Mouse (Mus musculus): ENCODE measurements around the gene Morc3. TPM values are rescaled to one million over a fixed set of nuclear protein-coding genes. Genes with fewer than 3 reads are reported as not detected.
"Not testable (repeated sequence)": the region's sequence is repeated elsewhere in the genome, so short reads cannot be mapped to it uniquely, and the experiment has no call there.

Morc3 gene
- polyA plus RNA-seq, 1 experiment from 2014 or later = 44.9 TPM

GRCm38 (mm10) chr16:93824799-93825198 lies 7.1 kb upstream of the Morc3 start:
- Histone ChIP-seq H3K4me2 (replicated peaks; ENCODE audit: low read depth, low read length) (no peak overlapping the region), H3K36me3 (ENCODE audit: control insufficient read depth, insufficient read depth, low read length) (no peaks in the 10 kb centered on the region), H3K9ac (replicated peaks; ENCODE audit: low read depth, low read length) (no peak overlapping the region), H3K4me1 (ENCODE audit: control insufficient read depth, insufficient read depth, low read length) (no peaks in the 10 kb centered on the region), H3K27ac (ENCODE audit: low read length) (no peak overlapping the region), H3K27me3 (ENCODE audit: control insufficient read depth, insufficient read depth, low read length) (no peaks in the 10 kb centered on the region), H3K4me3 (ENCODE audit: low read depth, low read length) (no peak overlapping the region), H3K9me3 (ENCODE audit: control insufficient read depth, low read depth, low read length) (peaks cover 8% of the 10 kb centered on the region; the same call in 1 of the 2 replicates)
- no peak for ATAC-seq (ENCODE audit: insufficient number of reproducible peaks, insufficient read depth, low FRiP score, low read depth)
- WGBS = 83% methylated on average over 4 of the region's 4 CpGs

- Histone ChIP-seq H3K4me2 (replicated peaks; ENCODE audit: low read depth, low read length) (no peak overlapping the region), H3K4me1 (ENCODE audit: control insufficient read depth, insufficient read depth, low read length) (no peaks in the 10 kb centered on the region), H3K4me3 (ENCODE audit: low read depth, low read length) (no peak overlapping the region), H3K9me3 (ENCODE audit: control insufficient read depth, low read depth, low read length) (peaks cover 8% of the 10 kb centered on the region; the same call in 1 of the 2 replicates), H3K27ac (ENCODE audit: low read length) (no peak overlapping the region), H3K27me3 (ENCODE audit: control insufficient read depth, insufficient read depth, low read length) (no peaks in the 10 kb centered on the region), H3K36me3 (ENCODE audit: control insufficient read depth, insufficient read depth, low read length) (no peaks in the 10 kb centered on the region), H3K9ac (replicated peaks; ENCODE audit: low read depth, low read length) (no peak overlapping the region)
- ATAC-seq (ENCODE audit: insufficient number of reproducible peaks, insufficient read depth, low FRiP score, low read depth) = no peak
- 84% methylated on average over 4 of the region's 4 CpGs for WGBS
Measured at GRCm38 (mm10) chr16:93825463-93825862, 6.5 kb upstream of the Morc3 start.

- Histone ChIP-seq H3K4me2 (replicated peaks; ENCODE audit: low read depth, low read length) (no peak overlapping the region), H3K27ac (ENCODE audit: low read length) (no peak overlapping the region)
- WGBS = 64% methylated on average over 11 of the region's 11 CpGs
Measured at GRCm38 (mm10) chr16:93826054-93826453, 5.9 kb upstream of the Morc3 start.

GRCm38 (mm10) chr16:93826478-93826877 lies 5.4 kb upstream of the Morc3 start:
- not testable (repeated sequence) for H3K36me3 ChIP-seq (ENCODE audit: control insufficient read depth, insufficient read depth, low read length); H3K4me1 ChIP-seq (ENCODE audit: control insufficient read depth, insufficient read depth, low read length); H3K9me3 ChIP-seq (ENCODE audit: control insufficient read depth, low read depth, low read length); H3K27me3 ChIP-seq (ENCODE audit: control insufficient read depth, insufficient read depth, low read length); H3K9ac ChIP-seq (replicated peaks; ENCODE audit: low read depth, low read length); H3K4me2 ChIP-seq (replicated peaks; ENCODE audit: low read depth, low read length); ATAC-seq (ENCODE audit: insufficient number of reproducible peaks, insufficient read depth, low FRiP score, low read depth); H3K4me3 ChIP-seq (ENCODE audit: low read depth, low read length); H3K27ac ChIP-seq (ENCODE audit: low read length)
- WGBS = 53% methylated on average over 5 of the region's 5 CpGs

More at GRCm38 (mm10) chr16:93826054-93826453, 5.9 kb upstream of the Morc3 start:
- peaks cover 8% of the 10 kb centered on the region; the same call in 1 of the 2 replicates for H3K9me3 ChIP-seq (ENCODE audit: control insufficient read depth, low read depth, low read length)
- no peak for ATAC-seq (ENCODE audit: insufficient number of reproducible peaks, insufficient read depth, low FRiP score, low read depth)
- no peaks in the 10 kb centered on the region for H3K27me3 ChIP-seq (ENCODE audit: control insufficient read depth, insufficient read depth, low read length)
- H3K36me3 ChIP-seq (ENCODE audit: control insufficient read depth, insufficient read depth, low read length) = no peaks in the 10 kb centered on the region
- no peak overlapping the region for H3K9ac ChIP-seq (replicated peaks; ENCODE audit: low read depth, low read length)
- H3K4me1 ChIP-seq (ENCODE audit: control insufficient read depth, insufficient read depth, low read length) = no peaks in the 10 kb centered on the region
- no peak overlapping the region for H3K4me3 ChIP-seq (ENCODE audit: low read depth, low read length)

GRCm38 (mm10) chr16:93826909-93827308 lies 5.0 kb upstream of the Morc3 start:
- WGBS = 86% methylated on average over 6 of the region's 6 CpGs
- no peak overlapping the region for H3K27ac ChIP-seq (ENCODE audit: low read length)
- no peak for ATAC-seq (ENCODE audit: insufficient number of reproducible peaks, insufficient read depth, low FRiP score, low read depth)

GRCm38 (mm10) chr16:93829526-93829925 lies 2.4 kb upstream of the Morc3 start:
- H3K27me3 ChIP-seq (ENCODE audit: control insufficient read depth, insufficient read depth, low read length) = no peaks in the 10 kb centered on the region
- no peak overlapping the region for H3K4me2 ChIP-seq (replicated peaks; ENCODE audit: low read depth, low read length)
- no peaks in the 10 kb centered on the region for H3K36me3 ChIP-seq (ENCODE audit: control insufficient read depth, insufficient read depth, low read length)
- WGBS = 92% methylated on average over 15 of the region's 15 CpGs
- peaks cover 9% of the 10 kb centered on the region for H3K4me1 ChIP-seq (ENCODE audit: control insufficient read depth, insufficient read depth, low read length)
- H3K9ac ChIP-seq (replicated peaks; ENCODE audit: low read depth, low read length) = no peak overlapping the region
- H3K4me3 ChIP-seq (ENCODE audit: low read depth, low read length) = no peak overlapping the region
- ATAC-seq (ENCODE audit: insufficient number of reproducible peaks, insufficient read depth, low FRiP score, low read depth) = no peak
- no peaks in the 10 kb centered on the region for H3K9me3 ChIP-seq (ENCODE audit: control insufficient read depth, low read depth, low read length)
- no peak overlapping the region for H3K27ac ChIP-seq (ENCODE audit: low read length)

More at GRCm38 (mm10) chr16:93826909-93827308, 5.0 kb upstream of the Morc3 start:
- H3K27me3 ChIP-seq (ENCODE audit: control insufficient read depth, insufficient read depth, low read length) = no peaks in the 10 kb centered on the region
- H3K4me2 ChIP-seq (replicated peaks; ENCODE audit: low read depth, low read length) = no peak overlapping the region
- H3K9me3 ChIP-seq (ENCODE audit: control insufficient read depth, low read depth, low read length) = peaks cover 8% of the 10 kb centered on the region; the same call in 1 of the 2 replicates
- H3K36me3 ChIP-seq (ENCODE audit: control insufficient read depth, insufficient read depth, low read length) = no peaks in the 10 kb centered on the region
- no peak overlapping the region for H3K9ac ChIP-seq (replicated peaks; ENCODE audit: low read depth, low read length)
- no peaks in the 10 kb centered on the region for H3K4me1 ChIP-seq (ENCODE audit: control insufficient read depth, insufficient read depth, low read length)
- no peak overlapping the region for H3K4me3 ChIP-seq (ENCODE audit: low read depth, low read length)

GRCm38 (mm10) chr16:93830071-93830470 lies 1.9 kb upstream of the Morc3 start:
- H3K9ac ChIP-seq (replicated peaks; ENCODE audit: low read depth, low read length) = no peak overlapping the region
- 83% methylated on average over 9 of the region's 9 CpGs for WGBS
- no peak overlapping the region for H3K4me2 ChIP-seq (replicated peaks; ENCODE audit: low read depth, low read length)
- H3K9me3 ChIP-seq (ENCODE audit: control insufficient read depth, low read depth, low read length) = no peaks in the 10 kb centered on the region
- H3K27me3 ChIP-seq (ENCODE audit: control insufficient read depth, insufficient read depth, low read length) = no peaks in the 10 kb centered on the region
- no peak overlapping the region for H3K4me3 ChIP-seq (ENCODE audit: low read depth, low read length)
- H3K36me3 ChIP-seq (ENCODE audit: control insufficient read depth, insufficient read depth, low read length) = no peaks in the 10 kb centered on the region
- H3K27ac ChIP-seq (ENCODE audit: low read length) = no peak overlapping the region
- H3K4me1 ChIP-seq (ENCODE audit: control insufficient read depth, insufficient read depth, low read length) = peaks cover 9% of the 10 kb centered on the region
- ATAC-seq (ENCODE audit: insufficient number of reproducible peaks, insufficient read depth, low FRiP score, low read depth) = no peak

GRCm38 (mm10) chr16:93830916-93831315 lies 1.0 kb upstream of the Morc3 start:
- Histone ChIP-seq H3K27me3 (ENCODE audit: control insufficient read depth, insufficient read depth, low read length) (no peaks in the 10 kb centered on the region), H3K4me2 (replicated peaks; ENCODE audit: low read depth, low read length) (no peak overlapping the region), H3K27ac (ENCODE audit: low read length) (no peak overlapping the region)

More at GRCm38 (mm10) chr16:93830916-93831315, 1.0 kb upstream of the Morc3 start:
- whole genome bisulfite sequencing = 71% methylated on average over 5 of the region's 5 CpGs
- Histone ChIP-seq H3K36me3 (ENCODE audit: control insufficient read depth, insufficient read depth, low read length) (no peaks in the 10 kb centered on the region), H3K9ac (replicated peaks; ENCODE audit: low read depth, low read length) (no peak overlapping the region), H3K9me3 (ENCODE audit: control insufficient read depth, low read depth, low read length) (no peaks in the 10 kb centered on the region), H3K4me3 (ENCODE audit: low read depth, low read length) (no peak overlapping the region), H3K4me1 (ENCODE audit: control insufficient read depth, insufficient read depth, low read length) (peaks cover 9% of the 10 kb centered on the region)
- ATAC-seq (ENCODE audit: insufficient number of reproducible peaks, insufficient read depth, low FRiP score, low read depth) = no peak
